Mouse (Mus musculus) testis, adult 2 months (tissue): ENCODE measurements around the gene Myo1d.

Experiments used
- CTCF ChIP-seq: fragments of 200-500 bp; IDR thresholded peaks from 2 replicates; pipeline ENCODE4 v1.5.1; 2012; ENCODE audit warnings: low read depth, mild to moderate bottlenecking, inconsistent platforms, low read length, moderate library complexity; ENCODE audit not compliant: control insufficient read depth, insufficient read depth, insufficient replicate concordance
- POLR2A ChIP-seq: fragments of 200-500 bp; IDR thresholded peaks from 2 replicates; pipeline ENCODE4 v1.6.1; 2012; ENCODE audit warnings: low read depth, mild to moderate bottlenecking, inconsistent platforms, low read length, moderate library complexity; ENCODE audit not compliant: control insufficient read depth

- no peak for TF ChIP-seq POLR2A
- TF ChIP-seq CTCF: no peak
These were observed 295.5 kb downstream of the Myo1d start for GRCm38 (mm10) chr11:80484191-80484791.
